9 mouse cellular contexts compared by ENCODE assay signal in genomic region chr4:139075915-139076314, GRCm38 (mm10). TPM values are rescaled to one million over a fixed set of nuclear protein-coding genes. Genes with fewer than 3 reads are reported as not detected.
DNase-seq lines count a peak whose midpoint lies in the region; ATAC-seq lines count a peak whose summit lies in the region.
"Had no signal": no experiment of that assay in that cellular context is flagged by ENCODE, and none has a peak within 500 bp of the region (broad histone marks: within the 10 kb centered on the region; RNA-seq: fewer than 3 reads in every experiment).

No protein-coding gene starts in this region.

- H3K9ac ChIP-seq in heart, embryonic 14.5 days (ENCODE audit: low read length) = no peak overlapping the region
- no peak overlapping the region for H3K9ac ChIP-seq in heart, embryonic 11.5 days (ENCODE audit: low read depth, low read length)
- H3K9ac ChIP-seq in hindbrain, embryonic 11.5 days (ENCODE audit: low read depth, low read length) = no peak overlapping the region
- no peak overlapping the region for H3K9ac ChIP-seq in midbrain, embryonic 11.5 days (ENCODE audit: low read length)

- H3K27ac ChIP-seq in heart, embryonic 14.5 days (replicated peaks in 1 of 2; ENCODE audit: control insufficient read depth in 1 of 2, insufficient read depth in 1 of 2, low read depth in 2 of 2, low read length in 2 of 2) = no peak overlapping the region
- no peak overlapping the region for H3K27ac ChIP-seq in heart, embryonic 11.5 days (ENCODE audit: low read depth, low read length)
- H3K27ac ChIP-seq in hindbrain, embryonic 11.5 days (ENCODE audit: low read depth, low read length) = no peak overlapping the region
- no peak overlapping the region for H3K27ac ChIP-seq in midbrain, embryonic 11.5 days (ENCODE audit: low read depth, low read length)

- peak overlapping the region in 1 of 2 experiments; percentile 55; a peak in 2 of 4 replicates for H3K4me3 ChIP-seq in heart, embryonic 14.5 days (ENCODE audit: control insufficient read depth in 1 of 2, insufficient read depth in 1 of 2, low read depth in 1 of 2, low read length in 2 of 2)
- H3K4me3 ChIP-seq in heart, embryonic 11.5 days (ENCODE audit: low read depth, low read length) = no peak overlapping the region
- peak overlapping the region; percentile 38; the same call in 1 of the 2 replicates for H3K4me3 ChIP-seq in hindbrain, embryonic 11.5 days (ENCODE audit: low read depth, low read length)
- no peak overlapping the region for H3K4me3 ChIP-seq in midbrain, embryonic 11.5 days (ENCODE audit: low read depth, low read length)

- no peaks in the 10 kb centered on the region for H3K9me3 ChIP-seq in heart, embryonic 14.5 days (ENCODE audit: control insufficient read depth, low read length)
- H3K9me3 ChIP-seq in heart, embryonic 11.5 days (replicated peaks; ENCODE audit: control insufficient read depth, low read length) = no peaks in the 10 kb centered on the region
- no peaks in the 10 kb centered on the region for H3K9me3 ChIP-seq in hindbrain, embryonic 11.5 days (ENCODE audit: control insufficient read depth, low read length)
- no peaks in the 10 kb centered on the region for H3K9me3 ChIP-seq in midbrain, embryonic 11.5 days (ENCODE audit: control insufficient read depth, low read length)

- peaks cover 64% of the 10 kb centered on the region for H3K27me3 ChIP-seq in heart, embryonic 14.5 days (ENCODE audit: control insufficient read depth, insufficient read depth, low read length)
- H3K27me3 ChIP-seq in heart, embryonic 11.5 days (ENCODE audit: control insufficient read depth, insufficient read depth, low read length) = peaks cover 65% of the 10 kb centered on the region
- H3K27me3 ChIP-seq in hindbrain, embryonic 11.5 days (ENCODE audit: control insufficient read depth, insufficient read depth, low read length) = peaks cover 49% of the 10 kb centered on the region
- peaks cover 51% of the 10 kb centered on the region for H3K27me3 ChIP-seq in midbrain, embryonic 11.5 days (ENCODE audit: control insufficient read depth, insufficient read depth, low read length)

- whole genome bisulfite sequencing in heart, embryonic 14.5 days = 19% methylated on average over 5 of the region's 5 CpGs
- 14% methylated on average over 5 of the region's 5 CpGs for WGBS in heart, embryonic 11.5 days (ENCODE audit: insufficient replicate concordance)
- WGBS in hindbrain, embryonic 11.5 days = 21% methylated on average over 5 of the region's 5 CpGs
- 14% methylated on average over 5 of the region's 5 CpGs for WGBS in midbrain, embryonic 11.5 days

- H3K36me3 ChIP-seq in heart, embryonic 14.5 days (ENCODE audit: control insufficient read depth, insufficient read depth, low read length) = no peaks in the 10 kb centered on the region
- H3K36me3 ChIP-seq in heart, embryonic 11.5 days (ENCODE audit: control insufficient read depth, insufficient read depth, low read length) = no peaks in the 10 kb centered on the region
- H3K36me3 ChIP-seq in hindbrain, embryonic 11.5 days (ENCODE audit: control insufficient read depth, insufficient read depth, low read length) = no peaks in the 10 kb centered on the region
- no peaks in the 10 kb centered on the region for H3K36me3 ChIP-seq in midbrain, embryonic 11.5 days (ENCODE audit: control insufficient read depth, insufficient read depth, low read length)

- ATAC-seq in heart, embryonic 14.5 days (ENCODE audit: insufficient number of reproducible peaks, insufficient read depth, low FRiP score, low read depth) = no peak
- ATAC-seq in heart, embryonic 11.5 days (replicated peaks; ENCODE audit: insufficient number of reproducible peaks, low FRiP score, low TSS enrichment) = no peak
- ATAC-seq in hindbrain, embryonic 11.5 days (ENCODE audit: low FRiP score) = no peak
- ATAC-seq in midbrain, embryonic 11.5 days (ENCODE audit: low FRiP score) = no peak

- peak overlapping the region; percentile 88 for H3K4me2 ChIP-seq in heart, embryonic 14.5 days (ENCODE audit: low read length)
- no peak overlapping the region; the same call in 1 of the 2 replicates for H3K4me2 ChIP-seq in heart, embryonic 11.5 days
- peak overlapping the region; percentile 86; the same call in 1 of the 2 replicates for H3K4me2 ChIP-seq in hindbrain, embryonic 11.5 days (replicated peaks; ENCODE audit: low read depth, low read length)
- no peak overlapping the region for H3K4me2 ChIP-seq in midbrain, embryonic 11.5 days

- H3K4me1 ChIP-seq in heart, embryonic 14.5 days (ENCODE audit: control insufficient read depth in 2 of 2, insufficient read depth in 2 of 2, low read length in 2 of 2) = peaks cover 0 to 14% of the 10 kb centered on the region in 2 experiments; a peak in 2 of 4 replicates
- peaks cover 16% of the 10 kb centered on the region; the same call in 1 of the 2 replicates for H3K4me1 ChIP-seq in heart, embryonic 11.5 days (ENCODE audit: control insufficient read depth, insufficient read depth, low read length)
- H3K4me1 ChIP-seq in hindbrain, embryonic 11.5 days (replicated peaks; ENCODE audit: control insufficient read depth, insufficient read depth, low read length) = 0 out of 2 replicates have a peak, but pooled peaks cover 2% of the 10 kb centered on the region
- peaks cover 9% of the 10 kb centered on the region for H3K4me1 ChIP-seq in midbrain, embryonic 11.5 days (ENCODE audit: control insufficient read depth, insufficient read depth, low read length)

- DNase-seq in R1 (ENCODE audit: low read depth, low spot score) = peak; percentile 72
- no peak for DNase-seq in hindbrain, embryonic 11.5 days (ENCODE audit: low spot score)
- DNase-seq in midbrain, embryonic 11.5 days (ENCODE audit: low spot score, missing footprints) = peak; percentile 80
- DNase-seq in left cerebral cortex, adult 11 months (ENCODE audit: low spot score) = no peak
- DNase-seq in spleen, postnatal 4 days (ENCODE audit: low spot score in 2 of 2) = no peak
- DNase-seq in cerebellum, postnatal 4 days (ENCODE audit: low spot score in 2 of 2) = no peak
- DNase-seq: left cerebral cortex, postnatal 4 days had no signal

RNA-seq across cellular contexts. Expression of gene Htr6, which starts 0.5 kb away (rescaled TPM):
- polyA plus RNA-seq in heart, embryonic 14.5 days (2014; fragmentation: Nextera tagmentation; extraction: Ambion mirVana) = not detected in 2 replicates
- not detected in 2 replicates for polyA plus RNA-seq in heart, embryonic 11.5 days (2014; fragmentation: Nextera tagmentation; extraction: Ambion mirVana)
- polyA plus RNA-seq in hindbrain, embryonic 11.5 days (2014; fragmentation: Nextera tagmentation; extraction: Ambion mirVana) = not detected in 2 replicates
- polyA plus RNA-seq in midbrain, embryonic 11.5 days (2014; fragmentation: Nextera tagmentation; extraction: Ambion mirVana) = not detected in 2 replicates

RNA-seq across cellular contexts. Expression of gene Nbl1, which starts 16.9 kb away (rescaled TPM):
- polyA plus RNA-seq in heart, embryonic 14.5 days (2014; fragmentation: Nextera tagmentation; extraction: Ambion mirVana) = 13.0 and 15.1 TPM in 2 replicates
- polyA plus RNA-seq in heart, embryonic 11.5 days (2014; fragmentation: Nextera tagmentation; extraction: Ambion mirVana) = 6.3 and 7.2 TPM in 2 replicates
- polyA plus RNA-seq in hindbrain, embryonic 11.5 days (2014; fragmentation: Nextera tagmentation; extraction: Ambion mirVana) = 17.2 and 19.6 TPM in 2 replicates
- 12.7 and 13.6 TPM in 2 replicates for polyA plus RNA-seq in midbrain, embryonic 11.5 days (2014; fragmentation: Nextera tagmentation; extraction: Ambion mirVana)

RNA-seq across cellular contexts. Expression of gene Minos1, which starts 55.0 kb away (rescaled TPM):
- polyA plus RNA-seq in heart, embryonic 14.5 days (2014; fragmentation: Nextera tagmentation; extraction: Ambion mirVana) = 761 and 765 TPM in 2 replicates
- 649 and 675 TPM in 2 replicates for polyA plus RNA-seq in heart, embryonic 11.5 days (2014; fragmentation: Nextera tagmentation; extraction: Ambion mirVana)
- polyA plus RNA-seq in hindbrain, embryonic 11.5 days (2014; fragmentation: Nextera tagmentation; extraction: Ambion mirVana) = 399 TPM in 2 replicates
- polyA plus RNA-seq in midbrain, embryonic 11.5 days (2014; fragmentation: Nextera tagmentation; extraction: Ambion mirVana) = 421 and 426 TPM in 2 replicates

Comparison
In these comparisons a context has a peak if more than half of its experiments do, and no peak if none do; other contexts are left out.
1. H3K4me2 ChIP-seq: peak in heart, embryonic 14.5 days (single experiment) and hindbrain, embryonic 11.5 days (single experiment); none in heart, embryonic 11.5 days (single experiment) and midbrain, embryonic 11.5 days (single experiment).
2. DNase-seq: peak in R1 (single experiment) and midbrain, embryonic 11.5 days (single experiment); none in hindbrain, embryonic 11.5 days (single experiment), left cerebral cortex, adult 11 months (single experiment), spleen, postnatal 4 days (0 of 2) and cerebellum, postnatal 4 days (0 of 2).